Mouse (Mus musculus): Measurements from ENCODE around the gene Scarb1. TPM values are rescaled to one million over a fixed set of nuclear protein-coding genes. Genes with fewer than 3 reads are reported as not detected.

The Scarb1 gene
- polyA plus RNA-seq, 1 experiment from 2014 or later: 36.7 TPM

GRCm38 (mm10) chr5:125240124-125240781 is 100.6 kb downstream of the Scarb1 start:
- DNase-seq (ENCODE audit: low spot score): no peak

- DNase-seq (ENCODE audit: low spot score): no peak
Measured at GRCm38 (mm10) chr5:125235874-125236273, 105.0 kb downstream of the Scarb1 start.

DNA sequence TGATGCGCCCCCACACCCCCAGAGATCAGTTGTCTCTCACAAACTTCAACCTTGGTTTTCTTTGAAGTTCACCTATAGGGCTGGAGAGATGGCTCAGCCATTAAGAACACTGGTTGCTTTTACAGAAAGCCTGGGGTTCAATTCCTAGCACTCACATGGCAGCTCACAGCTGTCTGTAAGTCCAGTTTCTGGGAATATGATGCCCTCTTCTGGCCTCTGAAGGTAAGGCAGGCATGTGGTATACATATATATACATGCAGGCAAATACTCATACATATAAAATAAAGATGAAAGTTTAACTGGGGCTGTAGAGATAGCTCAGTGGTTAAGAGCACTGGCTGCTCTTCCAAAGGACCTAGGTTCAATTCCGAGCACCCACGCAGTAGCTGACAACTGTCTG is 105.5 kb downstream of the Scarb1 start:
- DNase-seq (ENCODE audit: low spot score): no peak

DNA sequence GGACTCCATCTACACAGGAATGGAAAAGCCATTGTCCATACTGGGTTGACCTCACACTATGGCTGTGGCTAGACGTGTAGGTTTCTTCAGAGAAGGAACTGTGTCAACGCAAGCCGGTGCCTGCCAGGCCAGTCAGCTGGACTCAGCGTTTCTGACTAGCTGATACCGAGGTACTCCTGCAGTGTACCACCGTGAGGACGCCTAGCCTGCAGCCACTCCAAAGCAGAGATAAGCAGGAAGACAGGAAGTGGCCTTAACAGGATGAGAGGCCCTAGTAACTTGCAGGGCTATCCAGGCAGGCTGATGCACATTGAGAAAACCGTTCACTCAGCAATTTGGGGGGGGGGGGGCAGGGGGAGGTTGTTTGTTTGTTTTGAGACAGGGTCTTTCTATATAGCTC is 106.5 kb downstream of the Scarb1 start:
- no peak for DNase-seq (ENCODE audit: low spot score)

- no peak for DNase-seq (ENCODE audit: low spot score)
Measured at GRCm38 (mm10) chr5:125233478-125233877, 107.4 kb downstream of the Scarb1 start.

- DNase-seq (ENCODE audit: low spot score): no peak
Measured at GRCm38 (mm10) chr5:125232443-125232979, 108.4 kb downstream of the Scarb1 start.

DNA sequence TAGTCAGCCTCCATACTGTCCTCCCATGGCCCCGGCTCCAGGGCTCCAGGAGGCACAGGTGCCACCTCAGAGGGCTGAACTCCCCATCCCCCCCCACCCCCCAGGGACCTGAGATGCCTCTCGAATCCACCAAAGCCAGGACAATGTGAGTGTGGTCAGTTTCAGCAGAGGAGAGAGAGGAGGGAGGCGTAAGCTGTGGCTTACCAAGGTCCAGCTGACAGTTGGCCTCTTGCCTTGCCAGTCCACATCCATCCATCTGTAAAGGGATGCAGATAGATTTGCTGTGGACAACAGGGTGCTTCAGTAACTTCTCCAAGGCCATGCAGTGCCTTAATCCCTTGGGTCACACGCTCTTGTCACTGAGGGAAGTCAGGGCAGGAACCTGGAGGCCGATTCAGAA is 110.4 kb downstream of the Scarb1 start:
- no peak for DNase-seq (ENCODE audit: low spot score)

- no peak for DNase-seq (ENCODE audit: low spot score)
Measured at GRCm38 (mm10) chr5:125229097-125229496, 111.8 kb downstream of the Scarb1 start.

- DNase-seq (ENCODE audit: low spot score): no peak
Measured at GRCm38 (mm10) chr5:125227699-125228098, 113.2 kb downstream of the Scarb1 start.

Other genes with a start within 250 kb of the Scarb1 start
- gene Ncor2, start 161.9 kb downstream of the Scarb1 start, polyA plus RNA-seq (2015; fragmentation: Nextera tagmentation; extraction: Ambion mirVana): 14.3 and 19.8 TPM in 2 replicates
- gene Gm10382, start 48.2 kb upstream of the Scarb1 start, polyA plus RNA-seq (2015; fragmentation: Nextera tagmentation; extraction: Ambion mirVana): 0.44 and 0.74 TPM in 2 replicates
- gene Ubc, start 49.1 kb upstream of the Scarb1 start, polyA plus RNA-seq (2015; fragmentation: Nextera tagmentation; extraction: Ambion mirVana): 532 and 603 TPM in 2 replicates
- 8.1 and 8.2 TPM in 2 replicates for gene Dhx37, start 93.0 kb upstream of the Scarb1 start, polyA plus RNA-seq (2015; fragmentation: Nextera tagmentation; extraction: Ambion mirVana)
- gene Bri3bp, start 100.5 kb upstream of the Scarb1 start, polyA plus RNA-seq (2015; fragmentation: Nextera tagmentation; extraction: Ambion mirVana): 37.3 and 42.5 TPM in 2 replicates
- 31.3 and 32.7 TPM in 2 replicates for gene Aacs, start 134.7 kb upstream of the Scarb1 start, polyA plus RNA-seq (2015; fragmentation: Nextera tagmentation; extraction: Ambion mirVana)
- gene Tmem132b, start 190.7 kb upstream of the Scarb1 start, polyA plus RNA-seq (2015; fragmentation: Nextera tagmentation; extraction: Ambion mirVana): 0.04 TPM in 1 of 2 replicates, not detected in the other